Mouse (Mus musculus): ENCODE data around the gene Pde1a. TPM values are rescaled to one million over a fixed set of nuclear protein-coding genes. Genes with fewer than 3 reads are reported as not detected.

Gene Pde1a
- polyA plus RNA-seq, 1 experiment, result 119 TPM

DNA sequence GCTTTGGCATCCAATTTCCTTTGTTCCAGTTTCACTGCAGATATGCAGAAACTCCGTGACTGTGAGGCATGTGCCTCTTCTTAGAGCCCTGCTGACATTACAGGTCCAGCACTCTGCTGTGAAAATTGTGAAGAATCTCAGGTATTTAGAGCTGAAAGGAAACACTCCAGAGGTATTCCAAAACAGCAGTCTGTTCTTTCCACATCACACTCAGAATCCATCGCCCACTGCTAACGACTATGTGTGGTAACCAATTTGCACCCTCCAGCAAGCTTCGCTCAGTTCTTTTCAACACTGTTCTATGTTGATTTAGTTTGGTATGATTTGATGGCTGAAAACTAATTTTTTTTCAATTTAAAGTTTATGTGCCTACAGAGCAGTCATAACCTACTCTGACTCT is 62.8 kb downstream of the Pde1a start:
- TF ChIP-seq POLR2A (IDR thresholded peaks at IDR 0.05; ENCODE audit: extremely low read depth, insufficient read depth, low read length), result no peak
- TF ChIP-seq CTCF (IDR thresholded peaks at IDR 0.05; ENCODE audit: extremely low read depth, insufficient read depth, low read length), result no peak
- H3K4me1 ChIP-seq (ENCODE audit: control insufficient read depth, insufficient read depth, low read length), result peaks cover 9% of the 10 kb centered on the region
- no peak overlapping the region for H3K27ac ChIP-seq (ENCODE audit: insufficient read depth, low read length)
- no peak overlapping the region for H3K4me3 ChIP-seq (ENCODE audit: insufficient read depth, low read length)

DNA sequence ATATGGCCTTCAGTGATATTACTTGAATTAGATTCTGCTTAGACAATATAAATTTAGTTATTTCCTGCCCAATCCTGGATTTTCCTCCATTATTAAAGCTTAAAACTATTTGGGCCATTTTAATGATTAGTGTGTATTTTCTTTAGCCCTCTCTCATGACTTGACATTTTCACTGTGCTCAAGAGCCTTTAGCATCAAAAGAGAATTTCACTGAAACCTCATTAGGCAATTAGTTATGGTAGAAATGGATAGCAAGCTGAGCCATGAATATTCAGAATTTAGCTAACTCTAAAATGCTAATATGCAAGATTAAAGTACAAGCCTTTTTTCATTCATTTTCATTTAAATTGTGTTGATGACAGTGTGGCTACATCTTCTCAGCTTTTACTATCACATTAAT is 73.2 kb downstream of the Pde1a start:
- no peak for TF ChIP-seq POLR2A (IDR thresholded peaks at IDR 0.05; ENCODE audit: extremely low read depth, insufficient read depth, low read length)
- no peak for TF ChIP-seq CTCF (IDR thresholded peaks at IDR 0.05; ENCODE audit: extremely low read depth, insufficient read depth, low read length)
- no peaks in the 10 kb centered on the region for H3K4me1 ChIP-seq (ENCODE audit: control insufficient read depth, insufficient read depth, low read length)
- no peak overlapping the region for H3K4me3 ChIP-seq (ENCODE audit: insufficient read depth, low read length)
- H3K27ac ChIP-seq (ENCODE audit: insufficient read depth, low read length), result no peak overlapping the region

DNA sequence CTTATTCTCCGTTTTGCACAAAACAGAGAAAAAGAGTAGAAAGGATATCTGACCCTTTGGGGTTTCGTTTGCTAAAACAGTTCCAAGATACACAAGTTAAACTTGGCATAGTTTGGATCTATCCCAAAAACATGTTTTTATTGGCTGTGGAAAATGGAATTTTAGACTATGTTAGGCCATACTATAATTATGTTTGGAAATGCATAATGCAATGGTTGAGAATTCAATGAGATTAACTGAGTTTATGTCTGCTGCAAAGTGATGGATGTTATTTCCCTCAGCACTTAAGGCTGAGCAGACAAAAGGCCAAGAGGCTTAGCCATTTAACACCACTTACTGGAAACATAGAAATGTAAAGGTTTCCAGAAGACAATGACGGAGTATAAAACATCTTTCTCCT is 75.2 kb downstream of the Pde1a start:
- H3K27ac ChIP-seq (ENCODE audit: insufficient read depth, low read length), result no peak overlapping the region
- TF ChIP-seq CTCF (IDR thresholded peaks at IDR 0.05; ENCODE audit: extremely low read depth, insufficient read depth, low read length) (no peak), POLR2A (IDR thresholded peaks at IDR 0.05; ENCODE audit: extremely low read depth, insufficient read depth, low read length) (no peak)
- H3K4me3 ChIP-seq (ENCODE audit: insufficient read depth, low read length), result no peak overlapping the region
- no peaks in the 10 kb centered on the region; the same call in 1 of the 2 replicates for H3K4me1 ChIP-seq (ENCODE audit: control insufficient read depth, insufficient read depth, low read length)

DNA sequence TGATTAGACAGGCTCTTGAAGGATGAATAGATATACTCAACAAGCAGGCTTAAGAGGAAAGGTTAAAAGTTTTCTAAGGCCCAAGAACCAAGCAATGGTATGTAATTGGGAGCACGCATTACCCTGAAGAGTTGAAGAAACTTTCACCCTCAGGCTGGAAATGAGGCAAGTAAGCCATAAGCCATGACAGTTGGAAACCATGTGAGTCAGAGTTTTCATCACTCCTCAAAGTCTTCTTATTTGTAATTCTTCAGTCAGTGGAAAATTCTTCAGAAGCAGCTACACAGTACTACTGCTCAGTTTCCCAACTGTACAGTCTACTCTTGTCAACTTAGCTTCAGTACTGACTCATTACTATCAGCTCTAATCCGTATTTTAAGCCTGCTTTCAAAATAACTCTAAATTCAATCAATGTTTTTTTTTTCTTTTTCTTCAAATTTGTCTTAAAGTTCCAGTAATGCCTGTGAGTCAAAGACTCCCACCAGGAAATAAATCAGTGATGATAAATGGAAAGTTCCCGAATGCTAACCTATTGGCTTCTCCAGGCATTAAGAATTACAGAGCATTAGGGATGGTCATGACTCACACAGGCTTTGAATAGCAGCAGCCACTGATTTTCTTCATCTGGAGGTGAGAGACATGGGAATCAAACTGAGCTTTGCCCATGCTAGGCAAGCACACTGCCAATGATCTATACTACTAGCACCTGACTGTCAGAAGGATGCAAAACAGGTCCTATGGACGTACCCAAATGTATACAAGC is 82.3 kb downstream of the Pde1a start:
- H3K4me3 ChIP-seq (ENCODE audit: insufficient read depth, low read length), result no peak overlapping the region

DNA sequence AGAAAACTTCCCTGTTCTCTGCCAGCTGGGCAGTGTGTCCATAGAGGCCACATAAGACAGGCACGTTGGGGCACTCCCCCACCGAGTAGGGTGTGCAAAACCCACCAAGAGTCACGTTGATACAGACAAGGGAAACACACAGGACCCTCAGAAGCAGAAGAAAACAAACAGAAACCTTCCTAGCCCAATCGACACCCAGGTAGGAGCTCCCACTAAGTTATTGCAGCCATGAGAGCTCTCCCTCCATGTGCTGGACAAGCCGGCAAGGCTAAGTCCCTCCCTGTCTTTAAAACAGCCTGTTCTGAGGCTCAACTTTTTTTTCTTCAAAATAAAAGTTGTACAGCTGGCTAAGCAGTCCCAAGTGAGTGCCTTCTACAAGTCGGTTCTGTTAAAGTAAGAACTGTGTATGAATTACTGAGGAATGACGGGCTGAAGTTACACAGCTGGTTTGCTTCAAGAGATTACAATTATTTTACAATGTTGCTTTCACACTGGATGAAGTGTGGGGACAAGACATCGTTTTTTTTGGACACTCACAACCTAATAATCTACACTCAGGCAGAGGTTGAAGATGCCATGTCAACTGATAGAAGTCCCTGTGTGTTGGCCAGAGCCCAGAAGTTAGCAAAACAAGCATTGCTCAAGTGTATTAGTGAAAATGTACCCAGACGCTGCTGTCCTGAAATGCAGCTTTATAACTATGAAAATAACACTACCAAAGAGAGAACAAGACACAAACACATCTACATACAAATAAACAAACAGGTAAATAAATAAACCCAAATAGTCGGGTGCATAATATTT is 90.4 kb downstream of the Pde1a start:
- no peak for TF ChIP-seq CTCF (IDR thresholded peaks at IDR 0.05; ENCODE audit: extremely low read depth, insufficient read depth, low read length)
- no peak for TF ChIP-seq POLR2A (IDR thresholded peaks at IDR 0.05; ENCODE audit: extremely low read depth, insufficient read depth, low read length)
- no peak overlapping the region for H3K27ac ChIP-seq (ENCODE audit: insufficient read depth, low read length)
- H3K4me1 ChIP-seq (ENCODE audit: control insufficient read depth, insufficient read depth, low read length), result no peaks in the 10 kb centered on the region

More for the DNA sequence above, 82.3 kb downstream of the Pde1a start:
- no peak overlapping the region for H3K27ac ChIP-seq (ENCODE audit: insufficient read depth, low read length)
- no peak for TF ChIP-seq CTCF (IDR thresholded peaks at IDR 0.05; ENCODE audit: extremely low read depth, insufficient read depth, low read length)
- TF ChIP-seq POLR2A (IDR thresholded peaks at IDR 0.05; ENCODE audit: extremely low read depth, insufficient read depth, low read length), result no peak
- H3K4me1 ChIP-seq (ENCODE audit: control insufficient read depth, insufficient read depth, low read length), result no peaks in the 10 kb centered on the region; the same call in 1 of the 2 replicates

DNA sequence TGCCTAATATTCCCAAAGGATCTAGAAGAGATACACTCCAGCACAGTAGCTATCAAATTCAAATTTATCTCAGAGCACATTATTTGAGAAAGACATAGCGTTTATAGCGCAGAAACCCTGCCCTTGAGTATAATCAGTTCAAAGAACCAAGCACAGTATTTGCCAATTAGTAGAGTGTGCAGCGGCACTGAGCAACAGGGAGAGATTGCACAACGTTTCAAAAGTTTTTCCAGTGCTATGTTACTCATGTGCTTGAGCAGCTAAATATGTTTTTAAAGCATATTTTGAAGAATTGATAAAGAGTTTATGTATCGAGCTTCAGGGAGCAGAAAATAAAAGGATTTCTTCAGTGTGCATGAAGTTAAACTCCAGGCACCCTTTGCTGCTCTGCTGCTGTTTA is 91.3 kb downstream of the Pde1a start:
- TF ChIP-seq POLR2A (IDR thresholded peaks at IDR 0.05; ENCODE audit: extremely low read depth, insufficient read depth, low read length) (no peak), CTCF (IDR thresholded peaks at IDR 0.05; ENCODE audit: extremely low read depth, insufficient read depth, low read length) (no peak)
- Histone ChIP-seq H3K4me1 (ENCODE audit: control insufficient read depth, insufficient read depth, low read length) (no peaks in the 10 kb centered on the region), H3K27ac (ENCODE audit: insufficient read depth, low read length) (no peak overlapping the region), H3K4me3 (ENCODE audit: insufficient read depth, low read length) (no peak overlapping the region)

More for the DNA sequence above, 90.4 kb downstream of the Pde1a start:
- no peak overlapping the region for H3K4me3 ChIP-seq (ENCODE audit: insufficient read depth, low read length)

DNA sequence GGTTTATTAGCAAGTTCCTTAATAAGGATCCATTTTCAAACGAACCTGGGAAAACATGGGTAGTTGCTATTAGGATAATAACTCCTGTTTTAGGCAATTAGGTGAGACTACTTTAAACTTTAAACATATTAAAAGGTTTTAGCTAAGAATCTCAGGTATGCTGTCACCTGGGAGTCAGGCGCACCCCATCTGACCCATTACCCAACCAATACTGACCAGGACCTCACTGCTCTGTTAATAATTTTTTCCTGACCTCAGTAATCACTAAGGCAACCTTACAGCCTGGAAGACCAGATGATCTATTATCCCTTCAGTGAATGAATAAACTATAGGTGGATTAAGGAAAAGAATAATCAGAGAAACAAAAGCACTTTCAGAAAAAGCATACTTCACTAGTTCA is 100.2 kb downstream of the Pde1a start:
- no peaks in the 10 kb centered on the region for H3K4me1 ChIP-seq (ENCODE audit: control insufficient read depth, insufficient read depth, low read length)
- TF ChIP-seq CTCF (IDR thresholded peaks at IDR 0.05; ENCODE audit: extremely low read depth, insufficient read depth, low read length) (no peak), POLR2A (IDR thresholded peaks at IDR 0.05; ENCODE audit: extremely low read depth, insufficient read depth, low read length) (no peak)
- no peak overlapping the region for H3K27ac ChIP-seq (ENCODE audit: insufficient read depth, low read length)
- no peak overlapping the region for H3K4me3 ChIP-seq (ENCODE audit: insufficient read depth, low read length)

DNA sequence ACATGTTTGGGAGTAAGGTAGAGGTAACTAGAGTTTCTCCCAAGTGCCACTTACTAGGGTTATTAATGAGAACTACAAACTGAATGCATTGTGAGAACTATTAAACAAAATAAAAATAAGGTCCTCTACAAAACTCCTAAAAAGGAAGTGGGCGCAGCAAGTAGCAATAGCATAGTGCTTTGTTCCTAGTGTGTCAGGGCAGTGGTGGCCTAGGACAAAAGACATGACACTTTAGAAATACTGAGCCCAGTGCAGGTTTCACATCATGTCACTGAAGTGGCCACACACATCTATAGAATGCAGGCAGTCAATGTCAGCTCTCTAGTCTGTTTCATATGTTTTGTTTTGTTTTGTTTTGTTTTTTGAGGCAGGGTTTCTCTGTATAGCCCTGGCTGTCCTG is 103.2 kb downstream of the Pde1a start:
- TF ChIP-seq CTCF (IDR thresholded peaks at IDR 0.05; ENCODE audit: extremely low read depth, insufficient read depth, low read length) (no peak), POLR2A (IDR thresholded peaks at IDR 0.05; ENCODE audit: extremely low read depth, insufficient read depth, low read length) (no peak)

DNA sequence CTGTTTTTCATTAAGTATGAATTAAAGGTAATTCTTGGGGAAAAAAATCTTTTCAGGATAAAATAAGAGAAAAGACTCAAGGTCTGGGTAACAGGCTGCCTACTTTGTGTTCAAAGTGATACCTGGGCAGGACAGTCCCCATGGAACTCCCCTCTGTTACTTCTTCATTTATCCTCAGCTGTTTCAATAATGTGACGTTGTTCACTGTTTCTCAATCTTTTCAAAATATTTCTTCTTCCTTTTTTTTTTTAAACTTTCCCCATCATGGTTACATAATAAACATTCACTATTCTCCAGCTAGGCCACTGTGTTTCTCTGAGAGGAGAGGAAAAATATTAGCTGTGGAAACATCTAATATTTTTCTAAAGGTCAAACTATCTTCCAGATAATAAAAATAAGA is 103.7 kb downstream of the Pde1a start:
- no peaks in the 10 kb centered on the region for H3K4me1 ChIP-seq (ENCODE audit: control insufficient read depth, insufficient read depth, low read length)
- no peak overlapping the region for H3K27ac ChIP-seq (ENCODE audit: insufficient read depth, low read length)
- TF ChIP-seq CTCF (IDR thresholded peaks at IDR 0.05; ENCODE audit: extremely low read depth, insufficient read depth, low read length) (no peak), POLR2A (IDR thresholded peaks at IDR 0.05; ENCODE audit: extremely low read depth, insufficient read depth, low read length) (no peak)
- no peak overlapping the region for H3K4me3 ChIP-seq (ENCODE audit: insufficient read depth, low read length)

More for the DNA sequence above, 103.2 kb downstream of the Pde1a start:
- H3K4me3 ChIP-seq (ENCODE audit: insufficient read depth, low read length), result no peak overlapping the region
- H3K4me1 ChIP-seq (ENCODE audit: control insufficient read depth, insufficient read depth, low read length), result no peaks in the 10 kb centered on the region
- no peak overlapping the region for H3K27ac ChIP-seq (ENCODE audit: insufficient read depth, low read length)
